Mouse (Mus musculus) spleen, adult 2 months (tissue): ENCODE data around the gene A730071L15Rik. TPM values are rescaled to one million over a fixed set of nuclear protein-coding genes. Genes with fewer than 3 reads are reported as not detected.

Source experiments
- DNase-seq, 2 experiments: peaks; one replicate each; pipeline versions ENCODE4 v3.0.0 to v3.0.0-alpha.2; 2012 to 2021; ENCODE audit warnings: low spot score in 2 of 2, low read depth in 1 of 2
- H3K27ac ChIP-seq: fragments of 200-500 bp; 2 replicates; pipeline ENCODE4 v1.5.1; 2012; ENCODE audit warnings: low read length, inconsistent platforms; ENCODE audit not compliant: insufficient read depth
- H3K27me3 ChIP-seq: fragments of 200-500 bp; 2 replicates; pipeline ENCODE4 v1.6.1; 2012; ENCODE audit warnings: mild to moderate bottlenecking, moderate library complexity, low read length, inconsistent platforms; ENCODE audit not compliant: control insufficient read depth, insufficient read depth
- H3K36me3 ChIP-seq: fragments of 200-500 bp; 2 replicates; pipeline ENCODE4 v1.6.1; 2012; ENCODE audit warnings: mild to moderate bottlenecking, low read length, inconsistent platforms; ENCODE audit not compliant: control insufficient read depth, insufficient read depth
- H3K4me1 ChIP-seq: fragments of 200-500 bp; 2 replicates; pipeline ENCODE4 v1.6.1; 2011; ENCODE audit warnings: inconsistent platforms; ENCODE audit not compliant: control insufficient read depth, insufficient read depth, insufficient read length
- H3K4me3 ChIP-seq: fragments of 200-500 bp; 2 replicates; pipeline ENCODE4 v1.5.1; 2011; ENCODE audit warnings: mild to moderate bottlenecking, inconsistent platforms; ENCODE audit not compliant: insufficient read depth, insufficient read length; ENCODE audit errors: extremely low read depth
- CTCF ChIP-seq: fragments of 200-500 bp; IDR thresholded peaks from 2 replicates; pipeline ENCODE4 v1.5.1; 2011; ENCODE audit warnings: mild to moderate bottlenecking, inconsistent platforms; ENCODE audit not compliant: insufficient read depth, insufficient read length, insufficient replicate concordance; ENCODE audit errors: extremely low read depth
- POLR2A ChIP-seq: fragments of 200-500 bp; IDR thresholded peaks from 2 replicates; pipeline ENCODE4 v1.6.1; 2011; ENCODE audit warnings: low read depth, low read length, inconsistent platforms
- WGBS: fragments of 180-500 bp; shearing (Covaris S2); methylation state at CpG from one replicate; pipeline ENCODE4 v1.1.7; 2018; 5-methylcytosine and 5-hydroxymethylcytosine counted together
- polyA plus RNA-seq: library from polyadenylated mRNA; depleted of rRNA; stranded (reverse); fragments of >200 nt; gene quantifications from 2 replicates; pipeline ENCODE4 v1.2.3, GENCODE M21; 2012; rRNA removed

Gene A730071L15Rik
- polyA plus RNA-seq, 1 experiment, result 0.09 TPM

GRCm38 (mm10) chr11:6224541-6225229 is 24.9 kb downstream of the A730071L15Rik start:
- WGBS, result 89% methylated on average over 14 of the region's 14 CpGs
- no peaks in the 10 kb centered on the region for H3K27me3 ChIP-seq
- no peaks in the 10 kb centered on the region for H3K4me1 ChIP-seq
- DNase-seq, result no peak
- H3K36me3 ChIP-seq, result no peaks in the 10 kb centered on the region
- TF ChIP-seq POLR2A (no peak), CTCF (no peak)
- no peak overlapping the region for H3K27ac ChIP-seq
- no peak overlapping the region for H3K4me3 ChIP-seq

- 85% methylated on average over 7 of the region's 7 CpGs for WGBS
- H3K27ac ChIP-seq, result no peak within 1 kb of the TSS
- no peak within 1 kb of the TSS for H3K4me3 ChIP-seq
Observed at GRCm38 (mm10) chr11:6230012-6230411, 30.2 kb downstream of the A730071L15Rik start, which contains the start of gene Npc1l1. Npc1l1 (minus strand) TSS chr11:6230143.

GRCm38 (mm10) chr11:6233025-6233424 is 33.2 kb downstream of the A730071L15Rik start:
- WGBS, result 80% methylated on average over 4 of the region's 4 CpGs
- TF ChIP-seq POLR2A, result no peak
- no peak for TF ChIP-seq CTCF
- no peak for DNase-seq
- Histone ChIP-seq H3K27me3 (no peaks in the 10 kb centered on the region), H3K36me3 (no peaks in the 10 kb centered on the region), H3K4me3 (no peak overlapping the region), H3K27ac (no peak overlapping the region), H3K4me1 (no peaks in the 10 kb centered on the region)

More at GRCm38 (mm10) chr11:6230012-6230411, 30.2 kb downstream of the A730071L15Rik start, which contains the start of gene Npc1l1:
- H3K36me3 ChIP-seq, result no peaks in the 10 kb centered on the region
- no peaks in the 10 kb centered on the region for H3K4me1 ChIP-seq
- TF ChIP-seq POLR2A (no peak), CTCF (no peak)
- H3K27me3 ChIP-seq, result no peaks in the 10 kb centered on the region
- no peak for DNase-seq

- Histone ChIP-seq H3K27ac (no peak overlapping the region), H3K4me3 (no peak overlapping the region), H3K4me1 (no peaks in the 10 kb centered on the region), H3K27me3 (no peaks in the 10 kb centered on the region), H3K36me3 (no peaks in the 10 kb centered on the region)
- DNase-seq, result no peak
- 74% methylated on average over 19 of the region's 19 CpGs for WGBS
- TF ChIP-seq CTCF (no peak), POLR2A (no peak)
Observed at GRCm38 (mm10) chr11:6244707-6245106, 44.9 kb downstream of the A730071L15Rik start.

Other genes starting within 250 kb of the A730071L15Rik start
- 0.27 and 0.41 TPM in 2 replicates for gene Gck, start 249.9 kb upstream of the A730071L15Rik start, polyA plus RNA-seq
- gene Ykt6, start 244.3 kb upstream of the A730071L15Rik start, polyA plus RNA-seq, result 31.0 and 34.3 TPM in 2 replicates
- 0.50 and 7.8 TPM in 2 replicates for gene Camk2b, start 133.7 kb upstream of the A730071L15Rik start, polyA plus RNA-seq
- gene Nudcd3, start 386 bp downstream of the A730071L15Rik start, polyA plus RNA-seq, result 20.0 and 27.0 TPM in 2 replicates
- gene Npc1l1, start 30.1 kb downstream of the A730071L15Rik start, polyA plus RNA-seq, result 0.19 and 0.21 TPM in 2 replicates
- gene Ddx56, start 67.7 kb downstream of the A730071L15Rik start, polyA plus RNA-seq, result 17.4 and 19.5 TPM in 2 replicates
- 45.7 and 54.5 TPM in 2 replicates for gene Tmed4, start 74.8 kb downstream of the A730071L15Rik start, polyA plus RNA-seq
- 63.4 and 64.6 TPM in 2 replicates for gene Ogdh, start 91.6 kb downstream of the A730071L15Rik start, polyA plus RNA-seq
- gene Zmiz2, start 189.0 kb downstream of the A730071L15Rik start, polyA plus RNA-seq, result 118 and 142 TPM in 2 replicates
- gene Ppia, start 215.4 kb downstream of the A730071L15Rik start, polyA plus RNA-seq, result 333 and 340 TPM in 2 replicates
- gene H2afv, start 244.4 kb downstream of the A730071L15Rik start, polyA plus RNA-seq, result 29.8 and 36.5 TPM in 2 replicates